Mouse (Mus musculus) forebrain, embryonic 12.5 days (tissue): Measurements from ENCODE around the gene Eif5b. TPM values are rescaled to one million over a fixed set of nuclear protein-coding genes. Genes with fewer than 3 reads are reported as not detected.

Source experiments
- ATAC-seq: fragments of 200-750 bp; cut with Nextera tagmentation; 2 replicates; pipeline ENCODE4 v1.8.0; 2017; ENCODE audit warnings: moderate TSS enrichment; ENCODE audit not compliant: low FRiP score
- H3K27ac ChIP-seq: fragments of 300-500 bp; sonication (generic); 2 replicates; pipeline ENCODE4 v1.5.1; 2016; ENCODE audit warnings: mild to moderate bottlenecking
- H3K27me3 ChIP-seq: fragments of 300-500 bp; sonication (generic); 2 replicates; pipeline ENCODE4 v1.6.1; 2016; ENCODE audit warnings: mild to moderate bottlenecking
- H3K36me3 ChIP-seq: fragments of 300-500 bp; sonication (generic); replicated peaks from 2 replicates; pipeline ENCODE4 v1.6.1; 2016; ENCODE audit warnings: mild to moderate bottlenecking
- H3K4me1 ChIP-seq: fragments of 300-500 bp; sonication (generic); 2 replicates; pipeline ENCODE4 v1.6.1; 2016
- H3K4me2 ChIP-seq: fragments of 300-500 bp; sonication (generic); 2 replicates; pipeline ENCODE4 v1.6.1; 2016; ENCODE audit warnings: mild to moderate bottlenecking, moderate library complexity
- H3K4me3 ChIP-seq: fragments of 300-500 bp; sonication (generic); replicated peaks from 2 replicates; pipeline ENCODE4 v1.5.1; 2016; ENCODE audit warnings: mild to moderate bottlenecking
- H3K9ac ChIP-seq: fragments of 300-500 bp; sonication (generic); 2 replicates; pipeline ENCODE4 v1.6.1; 2016; ENCODE audit warnings: mild to moderate bottlenecking
- H3K9me3 ChIP-seq: fragments of 300-500 bp; sonication (generic); 2 replicates; pipeline ENCODE4 v1.6.1; 2016
- WGBS: fragments of 180-500 bp; shearing (Covaris S2); methylation state at CpG from one replicate; pipeline ENCODE4 v1.1.7; 2016; 5-methylcytosine and 5-hydroxymethylcytosine counted together
- polyA plus RNA-seq: library from polyadenylated mRNA; unstranded; fragments of >200 nt; fragmentation: Nextera tagmentation; extraction: Ambion mirVana; gene quantifications from 2 replicates; pipeline ENCODE4 v1.2.1, GENCODE M21; 2016

Eif5b gene
- polyA plus RNA-seq, 1 experiment from 2014 or later: 34.3 TPM

- Histone ChIP-seq H3K9ac (no peak overlapping the region), H3K36me3 (peaks cover 57% of the 10 kb centered on the region), H3K27me3 (no peaks in the 10 kb centered on the region), H3K4me2 (no peak overlapping the region), H3K27ac (no peak overlapping the region), H3K4me3 (no peak overlapping the region), H3K9me3 (no peaks in the 10 kb centered on the region), H3K4me1 (no peaks in the 10 kb centered on the region)
- ATAC-seq: no peak
- WGBS: 95% methylated on average over 10 of the region's 10 CpGs
Measured at GRCm38 (mm10) chr1:38067276-38067675, 69.5 kb downstream of the Eif5b start.

GRCm38 (mm10) chr1:38071326-38071725 is 73.5 kb downstream of the Eif5b start:
- H3K9ac ChIP-seq: no peak overlapping the region

GRCm38 (mm10) chr1:38081316-38081715 is 83.5 kb downstream of the Eif5b start:
- Histone ChIP-seq H3K27ac (no peak overlapping the region), H3K27me3 (no peaks in the 10 kb centered on the region), H3K4me3 (no peak overlapping the region), H3K9me3 (no peaks in the 10 kb centered on the region), H3K4me2 (no peak overlapping the region), H3K4me1 (no peaks in the 10 kb centered on the region), H3K36me3 (peaks cover 45% of the 10 kb centered on the region), H3K9ac (no peak overlapping the region)
- 84% methylated on average over 8 of the region's 8 CpGs for WGBS
- ATAC-seq: no peak

More at GRCm38 (mm10) chr1:38071326-38071725, 73.5 kb downstream of the Eif5b start:
- ATAC-seq: no peak
- Histone ChIP-seq H3K27me3 (no peaks in the 10 kb centered on the region), H3K36me3 (peaks cover 48% of the 10 kb centered on the region), H3K9me3 (no peaks in the 10 kb centered on the region), H3K4me2 (no peak overlapping the region), H3K4me1 (no peaks in the 10 kb centered on the region), H3K4me3 (no peak overlapping the region), H3K27ac (no peak overlapping the region)
- 88% methylated on average over 8 of the region's 8 CpGs for WGBS

DNA sequence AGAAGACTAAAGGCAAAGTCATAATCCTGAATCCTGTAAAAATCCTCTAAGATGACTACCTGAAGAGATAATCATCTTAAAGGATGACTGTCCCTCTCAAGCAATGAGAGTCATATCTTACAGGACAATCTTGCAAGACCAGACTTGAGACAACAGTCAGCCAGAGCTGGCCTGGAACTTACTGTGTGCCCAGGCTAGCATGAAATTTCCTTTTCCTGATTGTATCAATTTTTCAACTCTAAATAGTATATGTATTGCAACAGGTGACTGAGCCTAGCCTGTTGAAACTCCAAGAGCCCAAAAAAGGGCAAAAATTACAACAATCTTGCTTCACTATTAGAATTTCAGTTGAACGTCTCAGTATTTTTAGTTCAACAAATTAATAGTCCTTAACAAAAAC is 105.4 kb downstream of the Eif5b start:
- no peaks in the 10 kb centered on the region for H3K9me3 ChIP-seq
- peaks cover 14% of the 10 kb centered on the region for H3K36me3 ChIP-seq
- no peak overlapping the region for H3K4me3 ChIP-seq
- 93% methylated on average over 1 of the region's 1 CpGs for WGBS
- H3K27ac ChIP-seq: no peak overlapping the region
- no peak for ATAC-seq
- no peaks in the 10 kb centered on the region for H3K4me1 ChIP-seq
- H3K27me3 ChIP-seq: no peaks in the 10 kb centered on the region
- H3K9ac ChIP-seq: no peak overlapping the region
- no peak overlapping the region for H3K4me2 ChIP-seq

DNA sequence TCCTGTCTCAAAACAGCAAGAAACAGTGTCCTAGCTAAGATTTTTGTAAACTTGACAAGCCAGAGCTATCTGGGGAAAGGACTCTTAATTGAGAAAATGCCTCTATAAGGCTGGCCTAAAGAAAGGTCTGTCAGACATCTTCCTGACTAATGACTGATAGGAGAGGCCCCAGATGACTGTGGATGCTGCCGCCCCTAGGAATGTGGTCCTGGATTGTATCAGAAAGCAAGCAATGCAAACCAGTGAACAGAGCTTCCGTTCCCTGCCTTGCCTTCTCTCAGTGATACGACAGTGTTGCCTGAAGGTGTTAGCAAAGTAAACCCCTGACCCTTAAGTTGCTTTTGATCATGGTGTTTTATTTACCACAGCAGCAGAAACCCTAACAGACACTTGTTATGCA is 106.0 kb downstream of the Eif5b start:
- no peak overlapping the region for H3K4me2 ChIP-seq

More for the DNA sequence above, 106.0 kb downstream of the Eif5b start:
- H3K27ac ChIP-seq: no peak overlapping the region
- WGBS: 83% methylated on average over 3 of the region's 3 CpGs
- no peaks in the 10 kb centered on the region for H3K9me3 ChIP-seq
- no peak overlapping the region for H3K9ac ChIP-seq
- peaks cover 11% of the 10 kb centered on the region for H3K36me3 ChIP-seq
- ATAC-seq: no peak
- no peaks in the 10 kb centered on the region for H3K27me3 ChIP-seq
- H3K4me1 ChIP-seq: no peaks in the 10 kb centered on the region
- no peak overlapping the region for H3K4me3 ChIP-seq

Other genes with a start within 250 kb of the Eif5b start
- 18.3 and 20.2 TPM in 2 replicates for gene Tsga10, start 131.6 kb upstream of the Eif5b start, polyA plus RNA-seq
- gene Lipt1, start 126.3 kb upstream of the Eif5b start, polyA plus RNA-seq: 7.9 and 9.3 TPM in 2 replicates
- gene Mitd1, start 107.6 kb upstream of the Eif5b start, polyA plus RNA-seq: 22.1 and 23.1 TPM in 2 replicates
- gene Mrpl30, start 107.5 kb upstream of the Eif5b start, polyA plus RNA-seq: 213 and 215 TPM in 2 replicates
- not detected in 2 replicates for gene Lyg2, start 81.5 kb upstream of the Eif5b start, polyA plus RNA-seq
- gene Lyg1, start 40.3 kb upstream of the Eif5b start, polyA plus RNA-seq: not detected in 2 replicates
- gene Txndc9, start 117 bp upstream of the Eif5b start, polyA plus RNA-seq: 150 and 153 TPM in 2 replicates
- gene Rev1, start 131.8 kb downstream of the Eif5b start, polyA plus RNA-seq: 47.9 and 48.6 TPM in 2 replicates